Mouse (Mus musculus) neural tube, embryonic 14.5 days (tissue): ENCODE results near the gene Grm8. TPM values are rescaled to one million over a fixed set of nuclear protein-coding genes. Genes with fewer than 3 reads are reported as not detected.
"Not testable (repeated sequence)": the region's sequence is repeated elsewhere in the genome, so short reads cannot be mapped to it uniquely, and the experiment has no call there.

Experiments
- ATAC-seq: fragments of 200-750 bp; cut with Nextera tagmentation; 2 replicates; pipeline ENCODE4 v1.8.0; 2017; ENCODE audit warnings: low read depth, mild to moderate bottlenecking, moderate TSS enrichment, moderate library complexity
- H3K27ac ChIP-seq: fragments of 300-500 bp; sonication (generic); 2 replicates; pipeline ENCODE4 v1.5.1; 2014; ENCODE audit warnings: low read depth, mild to moderate bottlenecking, control low read depth, low read length, moderate library complexity, mixed read lengths
- H3K27me3 ChIP-seq: fragments of 300-500 bp; sonication (generic); 2 replicates; pipeline ENCODE4 v1.6.1; 2014; ENCODE audit warnings: low read length; ENCODE audit not compliant: control insufficient read depth, insufficient read depth
- H3K36me3 ChIP-seq: fragments of 300-500 bp; sonication (generic); 2 replicates; pipeline ENCODE4 v1.6.1; 2014; ENCODE audit warnings: low read length, mixed read lengths; ENCODE audit not compliant: control insufficient read depth, insufficient read depth
- H3K4me1 ChIP-seq: fragments of 300-500 bp; sonication (generic); 2 replicates; pipeline ENCODE4 v1.6.1; 2014; ENCODE audit warnings: low read length; ENCODE audit not compliant: control insufficient read depth, insufficient read depth
- H3K4me2 ChIP-seq: fragments of 300-500 bp; sonication (generic); 2 replicates; pipeline ENCODE4 v1.6.1; 2014; ENCODE audit warnings: mild to moderate bottlenecking, low read depth, low read length, control low read depth
- H3K4me3 ChIP-seq: fragments of 300-500 bp; sonication (generic); 2 replicates; pipeline ENCODE4 v1.5.1; 2014; ENCODE audit warnings: low read depth, low read length, control low read depth, mixed read lengths
- H3K9ac ChIP-seq: fragments of 300-500 bp; sonication (generic); replicated peaks from 2 replicates; pipeline ENCODE4 v1.6.1; 2014; ENCODE audit warnings: low read depth, mild to moderate bottlenecking, control low read depth, low read length, mixed read lengths
- H3K9me3 ChIP-seq: fragments of 300-500 bp; sonication (generic); 2 replicates; pipeline ENCODE4 v1.6.1; 2016; ENCODE audit warnings: low read length; ENCODE audit not compliant: control insufficient read depth
- WGBS: fragments of 180-500 bp; shearing (Covaris S2); extraction: QIAGEN DNeasy Blood & Tissue Kit; methylation state at CpG from one replicate; pipeline ENCODE4 v1.1.7; 2014; 5-methylcytosine and 5-hydroxymethylcytosine counted together
- polyA plus RNA-seq: library from polyadenylated mRNA; unstranded; fragments of >200 nt; fragmentation: Nextera tagmentation; extraction: Ambion mirVana; gene quantifications from 2 replicates; pipeline ENCODE4 v1.2.1, GENCODE M21; 2014

The Grm8 gene
- polyA plus RNA-seq, 1 experiment from 2014 or later, result 18.1 TPM

GRCm38 (mm10) chr6:27885786-27886185 lies 249.2 kb downstream of the Grm8 start:
- 70% methylated on average over 1 of the region's 1 CpGs for WGBS
- H3K27me3 ChIP-seq, result no peaks in the 10 kb centered on the region
- H3K9me3 ChIP-seq, result no peaks in the 10 kb centered on the region

GRCm38 (mm10) chr6:27849644-27850043 lies 285.3 kb downstream of the Grm8 start:
- no peaks in the 10 kb centered on the region for H3K9me3 ChIP-seq
- no peak overlapping the region for H3K4me2 ChIP-seq
- H3K27me3 ChIP-seq, result no peaks in the 10 kb centered on the region
- no peaks in the 10 kb centered on the region for H3K36me3 ChIP-seq
- H3K9ac ChIP-seq, result no peak overlapping the region
- no peak overlapping the region for H3K27ac ChIP-seq
- H3K4me3 ChIP-seq, result no peak overlapping the region
- WGBS, result 32% methylated on average over 1 of the region's 1 CpGs
- ATAC-seq, result no peak
- no peaks in the 10 kb centered on the region for H3K4me1 ChIP-seq

More at GRCm38 (mm10) chr6:27885786-27886185, 249.2 kb downstream of the Grm8 start:
- H3K4me1 ChIP-seq, result no peaks in the 10 kb centered on the region
- H3K4me3 ChIP-seq, result no peak overlapping the region
- no peak for ATAC-seq
- no peaks in the 10 kb centered on the region for H3K36me3 ChIP-seq
- H3K27ac ChIP-seq, result no peak overlapping the region
- H3K4me2 ChIP-seq, result no peak overlapping the region
- no peak overlapping the region for H3K9ac ChIP-seq

- 85% methylated on average over 1 of the region's 1 CpGs for WGBS
- Histone ChIP-seq H3K4me3 (no peak overlapping the region), H3K9ac (no peak overlapping the region), H3K4me1 (no peaks in the 10 kb centered on the region), H3K27ac (no peak overlapping the region), H3K4me2 (no peak overlapping the region), H3K9me3 (no peaks in the 10 kb centered on the region), H3K36me3 (no peaks in the 10 kb centered on the region), H3K27me3 (no peaks in the 10 kb centered on the region)
- ATAC-seq, result no peak
Observed at GRCm38 (mm10) chr6:27836159-27836558, 298.8 kb downstream of the Grm8 start.

GRCm38 (mm10) chr6:27819735-27820134 lies 315.2 kb downstream of the Grm8 start:
- H3K4me2 ChIP-seq, H3K36me3 ChIP-seq, H3K27ac ChIP-seq, H3K4me1 ChIP-seq, H3K9ac ChIP-seq, H3K4me3 ChIP-seq, H3K27me3 ChIP-seq, H3K9me3 ChIP-seq, ATAC-seq: not testable (repeated sequence)
- WGBS, result 89% methylated on average over 2 of the region's 2 CpGs

- Histone ChIP-seq H3K27me3 (no peaks in the 10 kb centered on the region), H3K36me3 (no peaks in the 10 kb centered on the region), H3K27ac (no peak overlapping the region), H3K4me3 (no peak overlapping the region), H3K4me1 (no peaks in the 10 kb centered on the region), H3K9me3 (no peaks in the 10 kb centered on the region), H3K9ac (no peak overlapping the region), H3K4me2 (no peak overlapping the region)
- WGBS, result 77% methylated on average over 5 of the region's 5 CpGs
- no peak for ATAC-seq
Observed at GRCm38 (mm10) chr6:27812789-27813188, 322.2 kb downstream of the Grm8 start.

GRCm38 (mm10) chr6:27809996-27810395 lies 325.0 kb downstream of the Grm8 start:
- Histone ChIP-seq H3K27ac (no peak overlapping the region), H3K4me2 (no peak overlapping the region), H3K4me1 (no peaks in the 10 kb centered on the region), H3K4me3 (no peak overlapping the region), H3K27me3 (no peaks in the 10 kb centered on the region), H3K9ac (no peak overlapping the region), H3K36me3 (no peaks in the 10 kb centered on the region), H3K9me3 (no peaks in the 10 kb centered on the region)
- no peak for ATAC-seq
- WGBS, result 86% methylated on average over 6 of the region's 6 CpGs

- Histone ChIP-seq H3K4me1 (no peaks in the 10 kb centered on the region), H3K27me3 (no peaks in the 10 kb centered on the region), H3K4me2 (no peak overlapping the region), H3K4me3 (no peak overlapping the region), H3K27ac (no peak overlapping the region), H3K9ac (no peak overlapping the region), H3K36me3 (no peaks in the 10 kb centered on the region), H3K9me3 (no peaks in the 10 kb centered on the region)
- ATAC-seq, result no peak
Observed at GRCm38 (mm10) chr6:27806741-27807140, 328.2 kb downstream of the Grm8 start.

GRCm38 (mm10) chr6:27800881-27801572 lies 334.0 kb downstream of the Grm8 start:
- 45% methylated on average over 6 of the region's 6 CpGs for WGBS
- H3K4me1 ChIP-seq, result no peaks in the 10 kb centered on the region
- H3K9ac ChIP-seq, result no peak overlapping the region
- H3K36me3 ChIP-seq, result no peaks in the 10 kb centered on the region
- H3K9me3 ChIP-seq, result no peaks in the 10 kb centered on the region
- H3K27ac ChIP-seq, result no peak overlapping the region
- no peak overlapping the region for H3K4me3 ChIP-seq
- no peak overlapping the region for H3K4me2 ChIP-seq
- ATAC-seq, result peak; percentile 51; the same call in 1 of the 2 replicates
- H3K27me3 ChIP-seq, result no peaks in the 10 kb centered on the region

- no peak overlapping the region for H3K9ac ChIP-seq
- no peaks in the 10 kb centered on the region for H3K36me3 ChIP-seq
- no peaks in the 10 kb centered on the region for H3K27me3 ChIP-seq
- ATAC-seq, result no peak
- no peaks in the 10 kb centered on the region for H3K9me3 ChIP-seq
- no peak overlapping the region for H3K4me3 ChIP-seq
- WGBS, result 97% methylated on average over 3 of the region's 3 CpGs
- no peak overlapping the region for H3K4me2 ChIP-seq
- no peak overlapping the region for H3K27ac ChIP-seq
- no peaks in the 10 kb centered on the region for H3K4me1 ChIP-seq
Observed at GRCm38 (mm10) chr6:27798735-27799134, 336.2 kb downstream of the Grm8 start.
